Mouse (Mus musculus): ENCODE data around the gene Osbpl5.

- no peak for TF ChIP-seq CTCF (IDR thresholded peaks at IDR 0.05)
- TF ChIP-seq EP300 (IDR thresholded peaks at IDR 0.05): no peak
Observed at GRCm38 (mm10) chr7:143711381-143711780, 45.4 kb downstream of the Osbpl5 start.

Measured in lung, postnatal 0 days (tissue).